Mouse (Mus musculus) embryonic facial prominence, embryonic 10.5 days (tissue): ENCODE measurements at regions not wholly inside any gene's neighbourhood (a gene's known extent, or its start where the extent isn't known, plus 50 kb on each side); places are given as distances from the start of the nearest gene placed in this dataset.
A peak's percentile ranks its signal among the peaks of the same experiment; 100 is the strongest.

Experiments used
- DNase-seq: peaks from one replicate; pipeline ENCODE4 v3.0.0-alpha.2; 2017; ENCODE audit warnings: low spot score
- H3K27ac ChIP-seq: fragments of 300-500 bp; sonication (generic); replicated peaks from 2 replicates; pipeline ENCODE4 v1.5.1; 2016; ENCODE audit warnings: mild to moderate bottlenecking
- H3K27me3 ChIP-seq: fragments of 300-500 bp; sonication (generic); replicated peaks from 2 replicates; pipeline ENCODE4 v1.6.1; 2016; ENCODE audit warnings: low read depth, mild to moderate bottlenecking; ENCODE audit not compliant: poor library complexity, severe bottlenecking
- H3K36me3 ChIP-seq: fragments of 300-500 bp; sonication (generic); replicated peaks from 2 replicates; pipeline ENCODE4 v1.6.1; 2016; ENCODE audit warnings: mild to moderate bottlenecking, moderate library complexity
- H3K4me1 ChIP-seq: fragments of 300-500 bp; sonication (generic); 2 replicates; pipeline ENCODE4 v1.6.1; 2016
- H3K4me3 ChIP-seq: fragments of 300-500 bp; sonication (generic); 2 replicates; pipeline ENCODE4 v1.5.1; 2016; ENCODE audit warnings: mild to moderate bottlenecking, moderate library complexity
- H3K9me3 ChIP-seq: fragments of 300-500 bp; sonication (generic); 2 replicates; pipeline ENCODE4 v1.6.1; 2016; ENCODE audit warnings: mild to moderate bottlenecking
- WGBS: fragments of 180-500 bp; shearing (Covaris S2); methylation state at CpG from one replicate; pipeline ENCODE4 v1.1.7; 2016; 5-methylcytosine and 5-hydroxymethylcytosine counted together

- Histone ChIP-seq H3K4me3 (no peak overlapping the region), H3K27ac (no peak overlapping the region), H3K4me1 (peaks cover 4% of the 10 kb centered on the region), H3K9me3 (no peaks in the 10 kb centered on the region), H3K36me3 (no peaks in the 10 kb centered on the region), H3K27me3 (peaks cover 4% of the 10 kb centered on the region)
- DNase-seq, result no peak
- 74% methylated on average over 8 of the region's 8 CpGs for WGBS
These were observed 174.5 kb downstream of the Setd4 start for GRCm38 (mm10) chr16:93429324-93429781.

- no peak overlapping the region for H3K27ac ChIP-seq
- H3K36me3 ChIP-seq, result no peaks in the 10 kb centered on the region
- peaks cover 20% of the 10 kb centered on the region for H3K4me1 ChIP-seq
- 88% methylated on average over 4 of the region's 4 CpGs for WGBS
- no peaks in the 10 kb centered on the region for H3K9me3 ChIP-seq
- peaks cover 19% of the 10 kb centered on the region for H3K27me3 ChIP-seq
- no peak overlapping the region for H3K4me3 ChIP-seq
- DNase-seq, result no peak
These were observed 176.6 kb downstream of the Setd4 start for GRCm38 (mm10) chr16:93427264-93427663.

GRCm38 (mm10) chr16:93425731-93426130 is 178.1 kb downstream of the Setd4 start:
- H3K4me3 ChIP-seq, result no peak overlapping the region
- no peak overlapping the region for H3K27ac ChIP-seq
- H3K36me3 ChIP-seq, result no peaks in the 10 kb centered on the region
- no peak for DNase-seq
- H3K4me1 ChIP-seq, result peaks cover 30% of the 10 kb centered on the region
- no peaks in the 10 kb centered on the region for H3K9me3 ChIP-seq
- 85% methylated on average over 6 of the region's 6 CpGs for WGBS
- H3K27me3 ChIP-seq, result peaks cover 19% of the 10 kb centered on the region

- 20% methylated on average over 13 of the region's 13 CpGs for WGBS
- Histone ChIP-seq H3K27me3 (peaks cover 19% of the 10 kb centered on the region), H3K36me3 (no peaks in the 10 kb centered on the region), H3K4me1 (peaks cover 26% of the 10 kb centered on the region), H3K27ac (0 out of 2 replicates have a peak overlapping the region, but pooled peaks have one; percentile 3), H3K4me3 (peak overlapping the region; percentile 24), H3K9me3 (no peaks in the 10 kb centered on the region)
- DNase-seq, result no peak
These were observed 180.7 kb downstream of the Setd4 start for GRCm38 (mm10) chr16:93423174-93423573.

GRCm38 (mm10) chr16:93422221-93422620 is 181.6 kb downstream of the Setd4 start:
- Histone ChIP-seq H3K36me3 (no peaks in the 10 kb centered on the region), H3K4me3 (no peak overlapping the region), H3K4me1 (peaks cover 26% of the 10 kb centered on the region), H3K27me3 (peaks cover 19% of the 10 kb centered on the region), H3K27ac (no peak overlapping the region), H3K9me3 (no peaks in the 10 kb centered on the region)
- 59% methylated on average over 13 of the region's 13 CpGs for WGBS
- DNase-seq, result peak; percentile 53

GRCm38 (mm10) chr16:93418246-93418645 is 185.6 kb downstream of the Setd4 start:
- H3K4me1 ChIP-seq, result peaks cover 19% of the 10 kb centered on the region
- no peak overlapping the region for H3K4me3 ChIP-seq
- DNase-seq, result no peak
- no peaks in the 10 kb centered on the region for H3K36me3 ChIP-seq
- H3K9me3 ChIP-seq, result no peaks in the 10 kb centered on the region
- H3K27ac ChIP-seq, result no peak overlapping the region; the same call in 1 of the 2 replicates
- H3K27me3 ChIP-seq, result peaks cover 6% of the 10 kb centered on the region; the same call in 1 of the 2 replicates
- 83% methylated on average over 8 of the region's 8 CpGs for WGBS

- H3K9me3 ChIP-seq, result no peaks in the 10 kb centered on the region
- 88% methylated on average over 8 of the region's 8 CpGs for WGBS
- no peak overlapping the region for H3K27ac ChIP-seq
These were observed 186.0 kb downstream of the Setd4 start for GRCm38 (mm10) chr16:93417831-93418230.

GRCm38 (mm10) chr16:93392024-93392675 is 211.7 kb downstream of the Setd4 start:
- no peak overlapping the region for H3K4me3 ChIP-seq
- no peaks in the 10 kb centered on the region for H3K27me3 ChIP-seq
- H3K36me3 ChIP-seq, result no peaks in the 10 kb centered on the region
- H3K27ac ChIP-seq, result no peak overlapping the region
- no peak for DNase-seq
- H3K4me1 ChIP-seq, result peaks cover 4% of the 10 kb centered on the region; the same call in 1 of the 2 replicates
- WGBS, result 82% methylated on average over 16 of the region's 16 CpGs
- H3K9me3 ChIP-seq, result no peaks in the 10 kb centered on the region

More at GRCm38 (mm10) chr16:93417831-93418230, 186.0 kb downstream of the Setd4 start:
- H3K27me3 ChIP-seq, result 0 out of 2 replicates have a peak, but pooled peaks cover 2% of the 10 kb centered on the region
- DNase-seq, result no peak
- H3K36me3 ChIP-seq, result no peaks in the 10 kb centered on the region
- peaks cover 14% of the 10 kb centered on the region for H3K4me1 ChIP-seq
- no peak overlapping the region for H3K4me3 ChIP-seq

- no peaks in the 10 kb centered on the region for H3K9me3 ChIP-seq
- no peak for DNase-seq
- no peak overlapping the region for H3K4me3 ChIP-seq
- no peak overlapping the region for H3K27ac ChIP-seq
- WGBS, result 75% methylated on average over 11 of the region's 11 CpGs
- no peaks in the 10 kb centered on the region for H3K27me3 ChIP-seq
- H3K4me1 ChIP-seq, result no peaks in the 10 kb centered on the region
- H3K36me3 ChIP-seq, result no peaks in the 10 kb centered on the region
These were observed 216.2 kb downstream of the Setd4 start for GRCm38 (mm10) chr16:93387578-93388116.

GRCm38 (mm10) chr16:93384039-93384537 is 219.8 kb downstream of the Setd4 start:
- H3K27me3 ChIP-seq, result no peaks in the 10 kb centered on the region
- no peak overlapping the region for H3K4me3 ChIP-seq
- 76% methylated on average over 8 of the region's 8 CpGs for WGBS
- H3K27ac ChIP-seq, result no peak overlapping the region
- no peak for DNase-seq
- no peaks in the 10 kb centered on the region for H3K36me3 ChIP-seq
- H3K4me1 ChIP-seq, result peaks cover 17% of the 10 kb centered on the region
- no peaks in the 10 kb centered on the region for H3K9me3 ChIP-seq

- Histone ChIP-seq H3K36me3 (no peaks in the 10 kb centered on the region), H3K27ac (no peak overlapping the region), H3K4me1 (peaks cover 17% of the 10 kb centered on the region), H3K4me3 (no peak overlapping the region), H3K9me3 (no peaks in the 10 kb centered on the region), H3K27me3 (no peaks in the 10 kb centered on the region)
- no peak for DNase-seq
- WGBS, result 89% methylated on average over 3 of the region's 3 CpGs
These were observed 220.9 kb downstream of the Setd4 start for GRCm38 (mm10) chr16:93382945-93383344.

- no peak overlapping the region for H3K4me3 ChIP-seq
- H3K27me3 ChIP-seq, result no peaks in the 10 kb centered on the region
- no peak for DNase-seq
- H3K36me3 ChIP-seq, result no peaks in the 10 kb centered on the region
- WGBS, result 68% methylated on average over 13 of the region's 13 CpGs
- no peaks in the 10 kb centered on the region for H3K9me3 ChIP-seq
- peak overlapping the region; percentile 44; the same call in 1 of the 2 replicates for H3K27ac ChIP-seq
- H3K4me1 ChIP-seq, result peaks cover 17% of the 10 kb centered on the region
These were observed 222.9 kb downstream of the Setd4 start for GRCm38 (mm10) chr16:93380717-93381671.
